Mouse (Mus musculus): ENCODE data around the gene Arhgef3.

- TF ChIP-seq CTCF (IDR thresholded peaks at IDR 0.05; ENCODE audit: low read depth, low read length) (no peak), POLR2AphosphoS5 (IDR thresholded peaks at IDR 0.05; ENCODE audit: insufficient replicate concordance, low read depth, low read length) (no peak), TAL1 (conservative IDR thresholded peaks at IDR 0.05; ENCODE audit: low read depth, low read length) (no peak), GATA2 (IDR thresholded peaks at IDR 0.05; ENCODE audit: borderline replicate concordance, low read depth, low read length) (no peak)
These were observed 313.9 kb downstream of the Arhgef3 start, which contains the start of gene Fam208a for GRCm38 (mm10) chr14:27428573-27428972.

Data from G1E (cell line).